Mouse (Mus musculus) liver, postnatal 0 days (tissue): ENCODE measurements around the gene Timeless.

Experiments used
- CTCF ChIP-seq: sonication (generic); IDR thresholded peaks from 2 replicates; pipeline ENCODE4 v1.5.1; 2016; ENCODE audit warnings: antibody characterized with exemption, low read depth
- EP300 ChIP-seq: IDR thresholded peaks from 2 replicates; pipeline ENCODE4 v1.6.1; 2016; ENCODE audit warnings: antibody characterized with exemption, low read depth, mild to moderate bottlenecking

GRCm38 (mm10) chr10:128298702-128299171 is 66.9 kb downstream of the Timeless start, which contains the start of gene Il23a:
- TF ChIP-seq CTCF (no peak), EP300 (no peak)
